Comparison of ENCODE assay signal across 8 mouse cellular contexts in the genomic region with DNA sequence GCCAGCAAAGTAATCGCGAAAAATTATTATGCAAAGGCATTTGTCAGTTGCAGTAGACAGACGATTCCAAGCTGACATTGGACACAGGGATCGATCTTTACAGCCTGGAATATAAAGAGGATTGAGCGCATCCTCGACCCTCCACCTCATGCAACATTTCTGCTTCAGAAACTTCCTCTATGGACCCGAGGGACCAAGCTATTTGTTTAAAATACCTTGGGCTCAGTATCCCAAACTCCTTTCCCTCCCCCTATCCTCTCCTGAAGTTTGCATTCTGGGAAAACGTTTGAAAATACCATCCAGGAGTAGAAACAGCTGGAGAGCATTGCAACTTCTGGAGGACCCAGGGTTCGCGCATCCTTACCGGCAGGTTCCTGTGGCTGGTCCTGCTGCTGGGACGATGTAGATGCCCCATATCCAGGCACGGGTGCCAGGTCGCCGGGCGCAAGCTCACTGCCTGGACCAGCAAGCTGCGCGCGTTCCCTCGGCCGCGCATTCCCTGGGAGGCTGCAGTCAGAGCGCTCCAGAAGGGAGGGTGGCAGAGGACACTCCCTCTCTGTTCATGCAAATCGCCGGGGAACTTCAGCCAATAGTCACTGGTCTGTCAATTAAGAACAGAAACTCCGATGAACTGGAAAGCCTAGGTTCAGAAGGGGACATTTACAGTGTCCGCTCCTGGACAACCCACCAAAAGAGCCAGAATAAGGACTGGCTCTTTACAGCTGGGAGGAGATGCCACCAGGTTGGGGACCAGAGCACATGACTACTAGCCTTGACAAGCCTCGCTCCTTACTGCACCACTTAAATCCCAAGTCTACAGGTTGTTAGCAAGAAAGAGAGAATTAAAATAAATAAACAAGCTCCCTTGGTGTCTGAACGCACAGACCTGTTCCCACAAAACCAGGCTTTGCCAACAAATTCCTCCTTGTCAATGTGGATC. TPM values are rescaled to one million over a fixed set of nuclear protein-coding genes. Genes with fewer than 3 reads are reported as not detected.
DNase-seq lines count a peak whose midpoint lies in the region; ATAC-seq lines count a peak whose summit lies in the region.

A gene (minus strand): TSS at position 902 of the 940 bp plus-strand sequence.

- no peaks in the 10 kb centered on the region for H3K36me3 ChIP-seq in forebrain, embryonic 16.5 days (ENCODE audit: control insufficient read depth, insufficient read depth)
- no peaks in the 10 kb centered on the region for H3K36me3 ChIP-seq in hindbrain, embryonic 16.5 days (ENCODE audit: control insufficient read depth, insufficient read depth, low read length)
- H3K36me3 ChIP-seq in liver, embryonic 12.5 days = no peaks in the 10 kb centered on the region
- H3K36me3 ChIP-seq in neural tube, embryonic 15.5 days = no peaks in the 10 kb centered on the region

- H3K9ac ChIP-seq in forebrain, embryonic 16.5 days (replicated peaks; ENCODE audit: low read depth, low read length) = peak within 1 kb of the TSS; percentile 44
- peak within 1 kb of the TSS; percentile 66 for H3K9ac ChIP-seq in hindbrain, embryonic 16.5 days (ENCODE audit: low read depth, low read length)
- H3K9ac ChIP-seq in liver, embryonic 12.5 days = no peak within 1 kb of the TSS
- peak within 1 kb of the TSS; percentile 40 for H3K9ac ChIP-seq in neural tube, embryonic 15.5 days (replicated peaks)

- H3K4me2 ChIP-seq in forebrain, embryonic 16.5 days (ENCODE audit: low read length) = peak within 1 kb of the TSS; percentile 81
- H3K4me2 ChIP-seq in hindbrain, embryonic 16.5 days (ENCODE audit: low read length) = peak within 1 kb of the TSS; percentile 90
- peak within 1 kb of the TSS; percentile 50 for H3K4me2 ChIP-seq in liver, embryonic 12.5 days
- H3K4me2 ChIP-seq in neural tube, embryonic 15.5 days = peak within 1 kb of the TSS; percentile 89

- H3K9me3 ChIP-seq in forebrain, embryonic 16.5 days (ENCODE audit: control insufficient read depth, low read length) = no peaks in the 10 kb centered on the region
- no peaks in the 10 kb centered on the region for H3K9me3 ChIP-seq in hindbrain, embryonic 16.5 days (ENCODE audit: control insufficient read depth, low read length)
- H3K9me3 ChIP-seq in liver, embryonic 12.5 days (replicated peaks) = no peaks in the 10 kb centered on the region
- H3K9me3 ChIP-seq in neural tube, embryonic 15.5 days (replicated peaks) = no peaks in the 10 kb centered on the region

- H3K4me3 ChIP-seq in forebrain, embryonic 16.5 days (replicated peaks; ENCODE audit: low read length) = peak within 1 kb of the TSS; percentile 51
- H3K4me3 ChIP-seq in hindbrain, embryonic 16.5 days (ENCODE audit: low read length) = peak within 1 kb of the TSS; percentile 57
- peak within 1 kb of the TSS; percentile 27; the same call in 1 of the 2 replicates for H3K4me3 ChIP-seq in liver, embryonic 12.5 days
- H3K4me3 ChIP-seq in neural tube, embryonic 15.5 days (replicated peaks) = peak within 1 kb of the TSS; percentile 51

- peaks cover 27% of the 10 kb centered on the region for H3K4me1 ChIP-seq in forebrain, embryonic 16.5 days (replicated peaks; ENCODE audit: control insufficient read depth, insufficient read depth, low read length)
- H3K4me1 ChIP-seq in hindbrain, embryonic 16.5 days (ENCODE audit: control insufficient read depth, insufficient read depth, low read depth, low read length) = peaks cover 11% of the 10 kb centered on the region
- no peaks in the 10 kb centered on the region for H3K4me1 ChIP-seq in liver, embryonic 12.5 days
- H3K4me1 ChIP-seq in neural tube, embryonic 15.5 days = peaks cover 17% of the 10 kb centered on the region

- peak; percentile 83 for ATAC-seq in forebrain, embryonic 16.5 days
- peak; percentile 89 for ATAC-seq in hindbrain, embryonic 16.5 days
- 0 out of 2 replicates have a peak, but pooled peaks have one; percentile 30 for ATAC-seq in liver, embryonic 12.5 days
- ATAC-seq in neural tube, embryonic 15.5 days (ENCODE audit: low FRiP score) = peak; percentile 67

- WGBS in forebrain, embryonic 16.5 days = 2% methylated on average over 29 of the region's 29 CpGs
- WGBS in hindbrain, embryonic 16.5 days = 1% methylated on average over 29 of the region's 29 CpGs
- WGBS in liver, embryonic 12.5 days (ENCODE audit: insufficient replicate concordance) = 5% methylated on average over 29 of the region's 29 CpGs
- WGBS in neural tube, embryonic 15.5 days = 2% methylated on average over 29 of the region's 29 CpGs

- DNase-seq in adrenal gland, postnatal 10 days = peak; percentile 42
- no peak for DNase-seq in adrenal gland, adult 8-10 months
- DNase-seq in adrenal gland, postnatal 25 days = peak; percentile 2
- DNase-seq in MN1 (ENCODE audit: low spot score) = no peak

- H3K27ac ChIP-seq in forebrain, embryonic 16.5 days (ENCODE audit: low read length) = no peak within 1 kb of the TSS
- H3K27ac ChIP-seq in hindbrain, embryonic 16.5 days (ENCODE audit: low read depth, low read length) = no peak within 1 kb of the TSS
- H3K27ac ChIP-seq in liver, embryonic 12.5 days = no peak within 1 kb of the TSS
- H3K27ac ChIP-seq in neural tube, embryonic 15.5 days (replicated peaks) = no peak within 1 kb of the TSS

- no peaks in the 10 kb centered on the region; the same call in 1 of the 2 replicates for H3K27me3 ChIP-seq in forebrain, embryonic 16.5 days (replicated peaks; ENCODE audit: control insufficient read depth, insufficient read depth, low read length)
- H3K27me3 ChIP-seq in hindbrain, embryonic 16.5 days (replicated peaks; ENCODE audit: control insufficient read depth, insufficient read depth, low read length) = no peaks in the 10 kb centered on the region; the same call in 1 of the 2 replicates
- H3K27me3 ChIP-seq in liver, embryonic 12.5 days (replicated peaks) = peaks cover 33% of the 10 kb centered on the region; the same call in 1 of the 2 replicates
- 0 out of 2 replicates have a peak, but pooled peaks cover 6% of the 10 kb centered on the region for H3K27me3 ChIP-seq in neural tube, embryonic 15.5 days (replicated peaks)

RNA-seq across cellular contexts. Expression of the gene that starts here (rescaled TPM):
- 1 to 10 TPM; 1.5 to 1.9 TPM for total RNA-seq in adrenal gland, postnatal 10 days (2021)
- total RNA-seq in adrenal gland, adult 8-10 months (2022) = under 1 TPM; 0.31 to 0.73 (median 0.40) TPM
- total RNA-seq in adrenal gland, postnatal 25 days (2021) = 0.33 and 0.39 TPM in 2 replicates
- polyA plus RNA-seq in forebrain, embryonic 16.5 days (2015; fragmentation: Nextera tagmentation; extraction: Ambion mirVana) = 8.3 and 9.6 TPM in 2 replicates
- 6.0 and 6.3 TPM in 2 replicates for polyA plus RNA-seq in hindbrain, embryonic 16.5 days (2015; fragmentation: Nextera tagmentation; extraction: Ambion mirVana)
- 0.05 and 0.08 TPM in 2 replicates for polyA plus RNA-seq in liver, embryonic 12.5 days (2016; fragmentation: Nextera tagmentation; extraction: Ambion mirVana)
- 4.9 and 5.4 TPM in 2 replicates for polyA plus RNA-seq in neural tube, embryonic 15.5 days (2015; fragmentation: Nextera tagmentation; extraction: Ambion mirVana)

Comparison
In these comparisons a context has a peak if more than half of its experiments do, and no peak if none do; other contexts are left out.
1. Peak in DNase-seq in adrenal gland, postnatal 25 days; RNA of the gene not detected or under 1 TPM.
2. Peak in ATAC-seq, H3K4me3 ChIP-seq and H3K4me2 ChIP-seq in liver, embryonic 12.5 days; RNA of the gene not detected or under 1 TPM.
3. ATAC-seq: peak in every context shown above with its lines; median percentile 89 in hindbrain, embryonic 16.5 days; 83 in forebrain, embryonic 16.5 days; 67 in neural tube, embryonic 15.5 days; 30 in liver, embryonic 12.5 days.